Comparison of ENCODE assay signal across 23 mouse cellular contexts in the genomic region with DNA sequence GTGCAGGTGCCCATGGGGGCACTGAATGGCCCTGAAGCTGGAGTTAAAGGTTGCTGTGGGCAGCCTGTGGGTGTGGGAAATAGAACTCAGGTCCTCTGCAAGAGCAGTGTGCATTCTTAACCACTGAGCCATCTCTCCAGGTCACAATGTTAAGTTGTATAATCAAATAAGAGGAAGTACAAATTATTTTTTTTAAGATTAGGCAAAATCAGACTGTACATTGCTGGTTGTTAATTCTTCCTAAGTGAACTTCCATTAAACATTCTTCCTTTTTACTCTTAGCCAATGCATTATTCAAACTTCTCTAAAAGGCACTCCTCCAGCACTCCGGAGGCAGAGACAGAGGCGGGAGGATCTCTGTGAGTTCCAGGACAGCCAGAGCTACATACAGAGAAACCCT. TPM values are rescaled to one million over a fixed set of nuclear protein-coding genes. Genes with fewer than 3 reads are reported as not detected.
DNase-seq lines count a peak whose midpoint lies in the region; ATAC-seq and TF ChIP-seq lines count a peak whose summit lies in the region.
"Had no signal": no experiment of that assay in that cellular context is flagged by ENCODE, and none has a peak within 500 bp of the region (broad histone marks: within the 10 kb centered on the region; RNA-seq: fewer than 3 reads in every experiment).

No protein-coding gene starts in this region.

- H3K4me3 ChIP-seq in kidney, adult 2 months (ENCODE audit: insufficient read depth, low read depth, low read length): no peak overlapping the region
- H3K4me3 ChIP-seq: embryonic facial prominence, embryonic 10.5 days; embryonic facial prominence, embryonic 13.5 days; erythroblast, embryonic 14.5 days; forebrain, embryonic 12.5 days; forebrain, embryonic 15.5 days; heart, adult 2 months; heart, embryonic 10.5 days; heart, embryonic 13.5 days; hindbrain, embryonic 12.5 days; hindbrain, embryonic 15.5 days had no signal

- 75% methylated on average over 2 of the region's 2 CpGs for WGBS in kidney, adult 2 months

- DNase-seq in kidney, postnatal 10 days: peak; percentile 2
- DNase-seq in kidney, adult 2 months: no peak
- no peak for DNase-seq in thymus, postnatal 4 days
- no peak for DNase-seq in embryo, embryonic 10 days (ENCODE audit: low spot score)
- DNase-seq: adrenal gland, adult 8-10 months; adrenal gland, postnatal 25 days; cerebellum, adult 18-20 months; cerebellum, adult 9-10 months; cerebellum, postnatal 14 days; gastrocnemius, postnatal 14 days had no signal

- no peaks in the 10 kb centered on the region for H3K4me1 ChIP-seq in kidney, adult 2 months (ENCODE audit: control insufficient read depth, insufficient read depth, low read length)
- H3K4me1 ChIP-seq: embryonic facial prominence, embryonic 10.5 days; forebrain, embryonic 12.5 days; forebrain, embryonic 15.5 days; heart, embryonic 10.5 days; hindbrain, embryonic 12.5 days; hindbrain, embryonic 15.5 days had no signal

- ATAC-seq in granulocyte monocyte progenitor cell, adult 5-6 weeks (replicated peaks; ENCODE audit: poor library complexity, severe bottlenecking): peak; percentile 21
- peak; percentile 13; the same call in 1 of the 2 replicates for ATAC-seq in megakaryocyte progenitor cell, adult 5-6 weeks (replicated peaks; ENCODE audit: poor library complexity)
- ATAC-seq: activated CD4-positive, CD25-positive, alpha-beta regulatory T cell, adult 4 months; forebrain, embryonic 15.5 days had no signal

- no peak for TF ChIP-seq POLR2A in kidney, adult 2 months (IDR thresholded peaks at IDR 0.05; ENCODE audit: low read depth, low read length)

- no peaks in the 10 kb centered on the region for H3K27me3 ChIP-seq in kidney, adult 2 months (replicated peaks; ENCODE audit: control insufficient read depth, insufficient read depth, low read length)
- H3K27me3 ChIP-seq: embryonic facial prominence, embryonic 13.5 days; forebrain, embryonic 12.5 days; forebrain, embryonic 15.5 days; heart, embryonic 13.5 days; hindbrain, embryonic 12.5 days; hindbrain, embryonic 15.5 days had no signal

- no peak for TF ChIP-seq CTCF in kidney, adult 2 months (conservative IDR thresholded peaks at IDR 0.05; ENCODE audit: insufficient read depth, insufficient read length, low read depth, low read length)

- H3K27ac ChIP-seq in kidney, adult 2 months (ENCODE audit: insufficient read depth, low read depth, low read length): no peak overlapping the region
- H3K27ac ChIP-seq: embryonic facial prominence, embryonic 10.5 days; embryonic facial prominence, embryonic 13.5 days; forebrain, embryonic 12.5 days; forebrain, embryonic 15.5 days; heart, embryonic 10.5 days; heart, embryonic 13.5 days; hindbrain, embryonic 12.5 days; hindbrain, embryonic 15.5 days had no signal

- H3K36me3 ChIP-seq in kidney, adult 2 months (ENCODE audit: control insufficient read depth, insufficient read depth, low read length): no peaks in the 10 kb centered on the region
- H3K36me3 ChIP-seq: embryonic facial prominence, embryonic 10.5 days; embryonic facial prominence, embryonic 13.5 days; forebrain, embryonic 12.5 days; forebrain, embryonic 15.5 days; heart, embryonic 10.5 days; heart, embryonic 13.5 days; hindbrain, embryonic 12.5 days; hindbrain, embryonic 15.5 days had no signal

RNA-seq across cellular contexts. Expression of a gene that starts 7.7 kb away (rescaled TPM):
- 3.2 and 4.4 TPM in 2 replicates for polyA plus RNA-seq in kidney, adult 2 months (2012; rRNA removed)
- total RNA-seq in granulocyte monocyte progenitor cell, adult 5-6 weeks (2014; fragmentation: Nextera tagmentation): 11.3 and 15.1 TPM in 2 replicates
- 10.6 and 16.3 TPM in 2 replicates for total RNA-seq in granulocyte monocyte progenitor cell, adult 5-6 weeks (2017)
- 14.0 and 16.8 TPM in 2 replicates for total RNA-seq in megakaryocyte progenitor cell, adult 5-6 weeks (2015)
- 12.3 and 19.0 TPM in 2 replicates for total RNA-seq in megakaryocyte progenitor cell, adult 5-6 weeks (2017)
